Mouse (Mus musculus): Measurements from ENCODE around the gene Efna5.

- TF ChIP-seq POLR2A (IDR thresholded peaks at IDR 0.05; ENCODE audit: extremely low read depth, insufficient read depth, low read length) (no peak), CTCF (IDR thresholded peaks at IDR 0.05; ENCODE audit: low read depth, low read length) (no peak)
These were observed 145.2 kb downstream of the Efna5 start for GRCm38 (mm10) chr17:62735943-62736342.
